Mouse (Mus musculus) forebrain, embryonic 11.5 days (tissue): ENCODE results near the gene Mfap1b. TPM values are rescaled to one million over a fixed set of nuclear protein-coding genes. Genes with fewer than 3 reads are reported as not detected.
A peak's percentile ranks its signal among the peaks of the same experiment; 100 is the strongest.

Experiments used
- ATAC-seq: fragments of 200-750 bp; cut with Nextera tagmentation; replicated peaks from 2 replicates; pipeline ENCODE4 v1.8.0; 2017; ENCODE audit warnings: moderate TSS enrichment; ENCODE audit not compliant: low FRiP score
- DNase-seq: peaks from one replicate; pipeline ENCODE4 v3.0.0-alpha.2; 2017; ENCODE audit warnings: low spot score
- H3K27ac ChIP-seq: fragments of 300-500 bp; sonication (generic); 2 replicates; pipeline ENCODE4 v1.5.1; 2014; ENCODE audit warnings: low read depth, low read length
- H3K27me3 ChIP-seq: fragments of 300-500 bp; sonication (generic); 2 replicates; pipeline ENCODE4 v1.6.1; 2014; ENCODE audit warnings: mild to moderate bottlenecking, low read length, mixed read lengths; ENCODE audit not compliant: control insufficient read depth, insufficient read depth
- H3K36me3 ChIP-seq: fragments of 300-500 bp; sonication (generic); 2 replicates; pipeline ENCODE4 v1.6.1; 2014; ENCODE audit warnings: mild to moderate bottlenecking, low read length, moderate library complexity, mixed read lengths; ENCODE audit not compliant: control insufficient read depth, insufficient read depth
- H3K4me1 ChIP-seq: fragments of 300-500 bp; sonication (generic); replicated peaks from 2 replicates; pipeline ENCODE4 v1.6.1; 2014; ENCODE audit warnings: low read length, mixed read lengths; ENCODE audit not compliant: control insufficient read depth, insufficient read depth
- H3K4me2 ChIP-seq: fragments of 300-500 bp; sonication (generic); 2 replicates; pipeline ENCODE4 v1.6.1; 2014; ENCODE audit warnings: low read depth, mild to moderate bottlenecking, low read length, moderate library complexity, mixed read lengths; ENCODE audit not compliant: severe bottlenecking
- H3K4me3 ChIP-seq: fragments of 300-500 bp; sonication (generic); 2 replicates; pipeline ENCODE4 v1.5.1; 2014; ENCODE audit warnings: low read depth, low read length
- H3K9ac ChIP-seq: fragments of 300-500 bp; sonication (generic); 2 replicates; pipeline ENCODE4 v1.6.1; 2014; ENCODE audit warnings: low read length
- H3K9me3 ChIP-seq: fragments of 300-500 bp; sonication (generic); 2 replicates; pipeline ENCODE4 v1.6.1; 2016; ENCODE audit warnings: low read length, mixed read lengths; ENCODE audit not compliant: control insufficient read depth
- WGBS: fragments of 180-500 bp; shearing (Covaris S2); extraction: QIAGEN DNeasy Blood & Tissue Kit; methylation state at CpG from one replicate; pipeline ENCODE4 v1.1.7; 2014; 5-methylcytosine and 5-hydroxymethylcytosine counted together
- polyA plus RNA-seq: library from polyadenylated mRNA; unstranded; fragments of >200 nt; fragmentation: Nextera tagmentation; extraction: Ambion mirVana; gene quantifications from 2 replicates; pipeline ENCODE4 v1.2.1, GENCODE M21; 2014

The Mfap1b gene
- polyA plus RNA-seq, 1 experiment from 2014 or later = 64.1 TPM

DNA sequence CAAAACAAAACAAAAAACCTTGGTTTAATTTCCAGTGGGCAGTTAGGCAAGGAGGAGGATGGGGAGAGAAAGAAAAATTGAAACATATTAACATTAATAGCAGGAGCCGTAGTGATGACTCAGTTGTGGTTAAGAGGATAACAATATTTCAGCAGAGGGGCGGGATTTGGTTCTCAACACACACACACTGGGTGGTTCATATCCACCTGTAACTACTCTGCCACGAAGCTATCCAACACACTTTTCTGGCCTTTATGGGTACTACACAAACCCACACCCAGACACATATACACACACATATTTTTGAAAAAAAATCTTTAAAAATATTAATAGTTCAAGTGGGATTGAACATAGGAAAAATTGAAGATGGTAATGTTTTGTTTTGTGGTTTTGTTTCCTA lies 26.9 kb downstream of the Mfap1b start:
- H3K27me3 ChIP-seq = peaks cover 5% of the 10 kb centered on the region
- H3K4me2 ChIP-seq = no peak overlapping the region
- H3K9ac ChIP-seq = no peak overlapping the region
- H3K4me3 ChIP-seq = no peak overlapping the region
- no peaks in the 10 kb centered on the region for H3K9me3 ChIP-seq
- WGBS = 92% methylated on average over 3 of the region's 3 CpGs
- H3K4me1 ChIP-seq = peaks cover 18% of the 10 kb centered on the region
- ATAC-seq (no peak), DNase-seq (no peak)
- H3K27ac ChIP-seq = no peak overlapping the region
- no peaks in the 10 kb centered on the region for H3K36me3 ChIP-seq

DNA sequence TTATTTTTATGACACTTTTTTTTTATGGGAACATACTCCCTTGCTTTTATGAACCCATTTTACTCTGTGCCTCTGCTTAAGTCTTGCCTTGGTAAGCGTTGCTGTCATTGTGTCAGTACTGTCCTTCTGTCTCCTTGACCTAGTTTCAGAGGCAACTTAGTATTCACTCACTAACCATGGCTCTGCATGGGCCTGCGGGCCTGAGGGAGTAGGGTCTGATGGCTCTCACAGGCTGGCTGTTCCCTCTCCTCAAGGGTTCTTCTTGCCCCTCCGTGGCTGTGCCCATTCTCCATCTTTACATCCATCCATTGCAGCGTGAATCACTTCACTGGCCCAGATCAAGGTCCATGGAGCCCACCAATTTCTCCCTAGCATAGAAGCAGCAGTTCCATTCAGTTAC lies 27.4 kb downstream of the Mfap1b start:
- H3K27ac ChIP-seq = no peak overlapping the region
- H3K27me3 ChIP-seq = peaks cover 9% of the 10 kb centered on the region
- DNase-seq (no peak), ATAC-seq (no peak)
- peaks cover 23% of the 10 kb centered on the region for H3K4me1 ChIP-seq
- H3K4me3 ChIP-seq = no peak overlapping the region
- H3K36me3 ChIP-seq = no peaks in the 10 kb centered on the region
- H3K9ac ChIP-seq = no peak overlapping the region
- no peaks in the 10 kb centered on the region for H3K9me3 ChIP-seq
- no peak overlapping the region for H3K4me2 ChIP-seq
- WGBS = 85% methylated on average over 4 of the region's 4 CpGs

DNA sequence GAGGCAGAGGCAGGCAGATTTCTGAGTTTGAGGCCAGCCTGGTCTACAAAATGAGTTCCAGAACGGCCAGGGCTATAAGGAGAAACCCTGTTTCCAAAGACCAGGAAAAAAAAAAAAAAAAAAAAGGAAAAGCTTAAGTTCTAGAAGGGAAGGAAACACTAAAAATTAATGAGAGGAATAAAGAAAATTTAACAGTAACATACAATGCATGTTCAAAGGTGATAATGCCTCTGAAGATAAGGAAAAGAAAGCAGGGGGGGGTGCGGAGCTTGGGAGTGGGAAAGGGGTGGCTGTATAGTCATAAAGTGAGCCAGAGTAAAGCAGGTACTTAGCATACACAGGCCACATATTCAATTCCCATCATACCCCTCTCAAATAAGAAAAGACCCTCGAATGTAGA lies 28.8 kb downstream of the Mfap1b start:
- no peaks in the 10 kb centered on the region for H3K36me3 ChIP-seq

DNA sequence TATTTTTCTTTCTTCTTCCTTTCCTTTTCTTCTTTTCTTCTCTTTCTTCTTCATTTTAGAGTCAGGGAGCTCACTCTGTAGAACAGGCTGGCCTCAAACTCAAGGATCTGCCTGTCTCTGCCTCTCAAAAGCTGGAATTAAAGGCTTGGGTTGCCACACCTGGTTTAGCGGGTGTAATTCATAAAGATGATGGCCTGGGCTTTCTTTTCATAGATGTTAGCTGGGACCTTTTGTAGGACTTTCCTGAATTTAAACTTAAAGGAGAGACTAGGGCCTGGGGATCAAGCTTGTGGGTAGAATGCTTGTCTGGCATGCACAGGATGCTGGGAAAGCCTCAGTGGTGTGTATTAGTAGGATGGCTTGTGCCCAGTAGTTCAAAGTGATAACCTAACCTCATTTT lies 29.7 kb downstream of the Mfap1b start, which contains the start of gene Ell3:
Gene Ell3 (minus strand): TSS at position 101 of the 400 bp plus-strand sequence.
- no peak for ATAC-seq
- Histone ChIP-seq H3K36me3 (no peaks in the 10 kb centered on the region), H3K9ac (no peak within 1 kb of the TSS), H3K4me3 (no peak within 1 kb of the TSS), H3K9me3 (no peaks in the 10 kb centered on the region), H3K4me2 (peak within 1 kb of the TSS; percentile 77; the same call in 1 of the 2 replicates), H3K27ac (no peak within 1 kb of the TSS), H3K4me1 (peaks cover 15% of the 10 kb centered on the region), H3K27me3 (peaks cover 9% of the 10 kb centered on the region)
- WGBS = 91% methylated on average over 1 of the region's 1 CpGs
- no peak for DNase-seq

More for the DNA sequence above, 28.8 kb downstream of the Mfap1b start:
- DNase-seq (no peak), ATAC-seq (no peak)
- Histone ChIP-seq H3K4me3 (no peak overlapping the region), H3K27me3 (peaks cover 9% of the 10 kb centered on the region), H3K9ac (no peak overlapping the region), H3K4me2 (no peak overlapping the region), H3K27ac (no peak overlapping the region), H3K4me1 (peaks cover 15% of the 10 kb centered on the region), H3K9me3 (no peaks in the 10 kb centered on the region)
- WGBS = 82% methylated on average over 3 of the region's 3 CpGs

DNA sequence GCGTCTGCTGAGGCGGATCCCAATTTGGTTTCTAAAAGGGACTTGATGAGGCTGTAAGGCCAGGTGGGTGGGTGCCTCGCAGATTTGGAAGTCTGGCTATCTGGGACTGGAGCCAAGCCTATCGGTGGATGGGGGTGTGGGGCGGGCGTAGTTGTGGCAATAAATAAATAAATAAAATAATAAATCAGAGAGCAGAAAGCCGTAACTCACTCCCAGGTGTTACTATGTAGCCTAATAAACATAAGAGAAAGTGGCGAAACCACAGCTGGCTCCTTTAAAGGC lies 30.9 kb downstream of the Mfap1b start:
- DNase-seq (no peak), ATAC-seq (no peak)
- Histone ChIP-seq H3K4me1 (peaks cover 15% of the 10 kb centered on the region), H3K4me3 (peak overlapping the region; percentile 32; the same call in 1 of the 2 replicates), H3K27me3 (peaks cover 9% of the 10 kb centered on the region), H3K4me2 (peak overlapping the region; percentile 77; the same call in 1 of the 2 replicates), H3K9me3 (no peaks in the 10 kb centered on the region), H3K36me3 (peaks cover 3% of the 10 kb centered on the region; the same call in 1 of the 2 replicates), H3K27ac (no peak overlapping the region), H3K9ac (no peak overlapping the region; the same call in 1 of the 2 replicates)
- WGBS = 17% methylated on average over 8 of the region's 8 CpGs

DNA sequence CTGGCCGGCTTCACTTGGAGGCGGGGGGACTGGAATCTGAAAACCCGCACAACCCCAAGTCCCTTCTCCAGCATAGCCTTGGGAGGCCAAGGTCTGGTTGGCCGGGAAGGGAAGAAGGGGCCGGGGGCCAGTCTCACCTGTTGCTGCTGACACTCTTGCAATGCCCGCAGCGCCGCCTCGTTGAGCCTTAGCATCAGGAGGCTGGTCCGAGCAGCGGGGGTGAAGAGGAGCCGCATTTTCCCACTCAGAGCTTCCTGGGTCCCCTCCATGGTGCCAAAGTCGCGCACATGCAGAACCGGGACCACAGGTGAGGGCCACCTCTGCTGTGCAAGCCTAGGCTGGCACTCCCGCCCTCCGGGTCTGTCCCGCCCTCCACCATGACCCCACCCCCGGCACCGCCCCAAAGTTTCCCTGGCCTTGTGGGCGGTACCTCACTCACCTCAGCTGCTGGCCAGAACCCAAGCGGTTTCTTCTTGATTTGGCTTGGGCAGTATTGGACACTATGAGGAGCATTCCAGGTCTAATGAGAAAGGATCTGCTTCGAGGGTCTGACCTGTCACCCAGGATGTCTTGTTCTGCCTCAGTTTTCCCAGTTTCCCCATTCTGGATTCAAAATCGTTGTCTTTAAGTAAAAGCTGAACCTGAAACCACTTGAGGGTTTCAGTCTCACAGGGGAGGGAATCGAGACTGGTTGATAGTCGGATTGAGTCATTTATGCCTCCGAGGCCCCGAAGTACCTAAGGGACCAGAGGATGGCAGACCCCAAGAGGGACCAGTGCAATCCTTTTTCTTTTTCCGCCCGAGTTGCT lies 31.4 kb downstream of the Mfap1b start:
- peaks cover 15% of the 10 kb centered on the region for H3K4me1 ChIP-seq
- 2% methylated on average over 30 of the region's 30 CpGs for WGBS
- H3K4me2 ChIP-seq = peak overlapping the region; percentile 77
- DNase-seq = peak; percentile 79
- peak; percentile 78 for ATAC-seq
- peak overlapping the region; percentile 27 for H3K9ac ChIP-seq
- H3K27ac ChIP-seq = no peak overlapping the region
- H3K4me3 ChIP-seq = peak overlapping the region; percentile 32
- peaks cover 9% of the 10 kb centered on the region for H3K27me3 ChIP-seq
- H3K36me3 ChIP-seq = peaks cover 3% of the 10 kb centered on the region; the same call in 1 of the 2 replicates
- H3K9me3 ChIP-seq = no peaks in the 10 kb centered on the region

DNA sequence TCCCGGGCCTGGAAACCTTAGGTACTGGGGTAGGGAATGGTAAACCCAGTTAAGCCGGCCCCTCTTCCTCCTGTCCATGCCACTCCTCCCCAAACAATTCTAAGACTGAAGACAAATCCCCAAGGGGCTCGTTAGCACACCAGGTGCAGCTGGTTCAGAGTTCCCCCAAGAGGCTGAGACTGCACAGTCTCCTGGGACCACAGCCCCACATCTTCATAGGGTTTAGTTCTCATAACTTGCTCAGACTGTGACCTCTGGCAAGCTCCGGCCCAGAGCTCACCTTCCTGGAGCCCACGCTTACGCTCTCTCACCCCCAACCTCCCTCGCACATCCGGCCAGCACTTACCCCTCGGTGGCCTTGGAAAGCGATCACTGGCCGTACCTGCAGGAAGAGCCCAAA lies 32.1 kb downstream of the Mfap1b start:
- H3K4me1 ChIP-seq = peaks cover 15% of the 10 kb centered on the region
- no peak overlapping the region for H3K27ac ChIP-seq
- H3K9ac ChIP-seq = no peak overlapping the region; the same call in 1 of the 2 replicates
- 0 out of 2 replicates have a peak, but pooled peaks have one; percentile 6 for ATAC-seq
- H3K27me3 ChIP-seq = peaks cover 9% of the 10 kb centered on the region
- no peak for DNase-seq
- 8% methylated on average over 11 of the region's 11 CpGs for WGBS
- H3K4me3 ChIP-seq = peak overlapping the region; percentile 32
- peaks cover 3% of the 10 kb centered on the region; the same call in 1 of the 2 replicates for H3K36me3 ChIP-seq
- no peaks in the 10 kb centered on the region for H3K9me3 ChIP-seq
- H3K4me2 ChIP-seq = peak overlapping the region; percentile 77

DNA sequence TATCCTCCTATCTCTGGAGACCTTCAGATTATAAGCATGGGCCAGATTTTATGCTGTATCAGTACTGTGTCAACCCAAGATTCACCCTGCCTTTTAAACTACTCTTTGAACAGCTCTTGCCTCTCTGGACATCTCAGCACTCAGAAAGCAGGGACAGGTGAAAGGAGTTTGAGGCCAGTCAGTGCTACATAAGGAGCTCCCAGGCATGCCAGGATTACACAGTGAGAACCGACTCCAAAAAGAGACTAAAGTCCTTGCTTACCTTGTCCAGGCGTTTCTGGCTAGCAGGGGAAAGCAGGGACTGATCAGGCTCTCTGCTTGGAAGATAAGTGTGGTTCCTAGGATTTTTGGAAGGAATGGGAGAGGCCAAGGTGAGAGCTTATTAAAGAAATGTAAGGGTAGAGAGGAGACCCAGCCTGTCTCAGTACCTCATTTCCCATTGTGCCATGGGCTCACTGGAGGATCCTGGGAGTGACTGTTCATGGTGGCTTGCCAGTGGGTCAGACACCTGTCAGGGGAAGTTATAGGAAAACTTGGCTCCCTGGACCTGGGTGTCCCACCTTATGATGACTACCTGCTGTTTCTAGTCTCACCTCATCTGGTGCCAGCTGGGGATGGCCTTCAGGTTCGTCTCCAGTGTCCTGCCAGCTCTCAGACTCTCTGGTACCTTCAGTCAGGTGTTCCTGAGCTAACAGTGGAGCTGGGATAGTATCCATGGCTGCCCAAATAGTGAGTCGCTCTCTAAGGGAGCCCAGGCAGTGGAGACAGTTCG lies 32.8 kb downstream of the Mfap1b start:
- H3K9me3 ChIP-seq = no peaks in the 10 kb centered on the region
- H3K9ac ChIP-seq = no peak overlapping the region
- no peak overlapping the region for H3K4me2 ChIP-seq
- H3K36me3 ChIP-seq = peaks cover 3% of the 10 kb centered on the region; the same call in 1 of the 2 replicates
- DNase-seq (no peak), ATAC-seq (no peak)
- H3K4me3 ChIP-seq = no peak overlapping the region
- WGBS = 59% methylated on average over 5 of the region's 5 CpGs
- H3K27me3 ChIP-seq = peaks cover 9% of the 10 kb centered on the region
- no peak overlapping the region for H3K27ac ChIP-seq
- H3K4me1 ChIP-seq = peaks cover 15% of the 10 kb centered on the region
